Mouse (Mus musculus): ENCODE results near the gene Plod1. TPM values are rescaled to one million over a fixed set of nuclear protein-coding genes. Genes with fewer than 3 reads are reported as not detected.

Plod1 gene
- polyA plus RNA-seq, 1 experiment from 2014 or later: 40.8 TPM

GRCm38 (mm10) chr4:147957141-147957540 is 20.6 kb upstream of the Plod1 start:
- H3K4me1 ChIP-seq: peaks cover 13% of the 10 kb centered on the region
- no peaks in the 10 kb centered on the region for H3K36me3 ChIP-seq
- no peak overlapping the region for H3K4me3 ChIP-seq
- H3K27me3 ChIP-seq (ENCODE audit: insufficient read depth, poor library complexity, severe bottlenecking): no peaks in the 10 kb centered on the region
- no peaks in the 10 kb centered on the region for H3K9me3 ChIP-seq
- DNase-seq (ENCODE audit: low spot score): no peak
- 36% methylated on average over 11 of the region's 11 CpGs for WGBS
- H3K27ac ChIP-seq: no peak overlapping the region

- Histone ChIP-seq H3K4me3 (no peak overlapping the region), H3K27me3 (ENCODE audit: insufficient read depth, poor library complexity, severe bottlenecking) (no peaks in the 10 kb centered on the region), H3K4me1 (no peaks in the 10 kb centered on the region), H3K9me3 (no peaks in the 10 kb centered on the region), H3K36me3 (peaks cover 3% of the 10 kb centered on the region; the same call in 1 of the 2 replicates), H3K27ac (no peak overlapping the region)
- WGBS: 11% methylated on average over 4 of the region's 4 CpGs
- no peak for DNase-seq (ENCODE audit: low spot score)
These were observed 17.0 kb upstream of the Plod1 start for GRCm38 (mm10) chr4:147953590-147953989.

GRCm38 (mm10) chr4:147947511-147947910 is 10.9 kb upstream of the Plod1 start:
- H3K36me3 ChIP-seq: peaks cover 59% of the 10 kb centered on the region

GRCm38 (mm10) chr4:147943005-147943404 is 6.4 kb upstream of the Plod1 start:
- no peak overlapping the region for H3K27ac ChIP-seq
- no peak for DNase-seq (ENCODE audit: low spot score)
- 0 out of 2 replicates have a peak, but pooled peaks cover 3% of the 10 kb centered on the region for H3K27me3 ChIP-seq (ENCODE audit: insufficient read depth, poor library complexity, severe bottlenecking)
- peaks cover 52% of the 10 kb centered on the region for H3K36me3 ChIP-seq
- H3K4me3 ChIP-seq: no peak overlapping the region
- H3K9me3 ChIP-seq: no peaks in the 10 kb centered on the region
- WGBS: 100% methylated on average over 1 of the region's 1 CpGs
- H3K4me1 ChIP-seq: peaks cover 27% of the 10 kb centered on the region

More at GRCm38 (mm10) chr4:147947511-147947910, 10.9 kb upstream of the Plod1 start:
- H3K4me3 ChIP-seq: no peak overlapping the region
- no peaks in the 10 kb centered on the region for H3K9me3 ChIP-seq
- no peaks in the 10 kb centered on the region for H3K27me3 ChIP-seq (ENCODE audit: insufficient read depth, poor library complexity, severe bottlenecking)
- no peak overlapping the region for H3K27ac ChIP-seq
- 67% methylated on average over 2 of the region's 2 CpGs for WGBS
- H3K4me1 ChIP-seq: peaks cover 9% of the 10 kb centered on the region
- no peak for DNase-seq (ENCODE audit: low spot score)

- WGBS: 6% methylated on average over 81 of the region's 88 CpGs
- Histone ChIP-seq H3K27me3 (ENCODE audit: insufficient read depth, poor library complexity, severe bottlenecking) (0 out of 2 replicates have a peak, but pooled peaks cover 4% of the 10 kb centered on the region), H3K4me1 (peaks cover 36% of the 10 kb centered on the region), H3K27ac (peak overlapping the region; percentile 88), H3K4me3 (peak overlapping the region; percentile 100), H3K36me3 (peaks cover 36% of the 10 kb centered on the region), H3K9me3 (no peaks in the 10 kb centered on the region)
- peak; percentile 86 for DNase-seq (ENCODE audit: low spot score)
These were observed 4.8 kb upstream of the Plod1 start for GRCm38 (mm10) chr4:147941045-147942020.

- Histone ChIP-seq H3K27me3 (ENCODE audit: insufficient read depth, poor library complexity, severe bottlenecking) (0 out of 2 replicates have a peak, but pooled peaks cover 4% of the 10 kb centered on the region), H3K36me3 (peaks cover 29% of the 10 kb centered on the region), H3K4me3 (peak within 1 kb of the TSS; percentile 100), H3K4me1 (peaks cover 43% of the 10 kb centered on the region), H3K27ac (peak within 1 kb of the TSS; percentile 88), H3K9me3 (no peaks in the 10 kb centered on the region)
- WGBS: 2% methylated on average over 28 of the region's 35 CpGs
- peak; percentile 97 for DNase-seq (ENCODE audit: low spot score)
These were observed 4.0 kb upstream of the Plod1 start, which contains the start of gene 2510039O18Rik for GRCm38 (mm10) chr4:147940576-147941044. Gene 2510039O18Rik (plus strand): TSS chr4:147940895.

GRCm38 (mm10) chr4:147940111-147940510 is 3.5 kb upstream of the Plod1 start:
- Histone ChIP-seq H3K4me1 (peaks cover 44% of the 10 kb centered on the region), H3K27me3 (ENCODE audit: insufficient read depth, poor library complexity, severe bottlenecking) (0 out of 2 replicates have a peak, but pooled peaks cover 4% of the 10 kb centered on the region), H3K27ac (peak overlapping the region; percentile 88), H3K36me3 (peaks cover 24% of the 10 kb centered on the region), H3K9me3 (no peaks in the 10 kb centered on the region), H3K4me3 (peak overlapping the region; percentile 100)
- DNase-seq (ENCODE audit: low spot score): no peak
- 67% methylated on average over 9 of the region's 9 CpGs for WGBS

GRCm38 (mm10) chr4:147938148-147939096 is 1.9 kb upstream of the Plod1 start:
- Histone ChIP-seq H3K27ac (no peak overlapping the region), H3K9me3 (no peaks in the 10 kb centered on the region), H3K36me3 (peaks cover 7% of the 10 kb centered on the region; the same call in 1 of the 2 replicates), H3K27me3 (ENCODE audit: insufficient read depth, poor library complexity, severe bottlenecking) (0 out of 2 replicates have a peak, but pooled peaks cover 4% of the 10 kb centered on the region), H3K4me1 (peaks cover 60% of the 10 kb centered on the region), H3K4me3 (no peak overlapping the region)
- WGBS: 63% methylated on average over 14 of the region's 14 CpGs
- no peak for DNase-seq (ENCODE audit: low spot score)

- H3K27ac ChIP-seq: no peak overlapping the region
- H3K36me3 ChIP-seq: no peaks in the 10 kb centered on the region
- DNase-seq (ENCODE audit: low spot score): no peak
- H3K9me3 ChIP-seq: no peaks in the 10 kb centered on the region
- H3K4me1 ChIP-seq: peaks cover 58% of the 10 kb centered on the region
- 0 out of 2 replicates have a peak, but pooled peaks cover 4% of the 10 kb centered on the region for H3K27me3 ChIP-seq (ENCODE audit: insufficient read depth, poor library complexity, severe bottlenecking)
- peak overlapping the region; percentile 82; the same call in 1 of the 2 replicates for H3K4me3 ChIP-seq
- WGBS: 39% methylated on average over 5 of the region's 5 CpGs
These were observed 919 bp upstream of the Plod1 start for GRCm38 (mm10) chr4:147937486-147937885.

GRCm38 (mm10) chr4:147937021-147937420 is 454 bp upstream of the Plod1 start:
- Histone ChIP-seq H3K4me3 (peak overlapping the region; percentile 82), H3K4me1 (peaks cover 54% of the 10 kb centered on the region), H3K36me3 (peaks cover 4% of the 10 kb centered on the region; the same call in 1 of the 2 replicates), H3K9me3 (no peaks in the 10 kb centered on the region), H3K27me3 (ENCODE audit: insufficient read depth, poor library complexity, severe bottlenecking) (0 out of 2 replicates have a peak, but pooled peaks cover 4% of the 10 kb centered on the region), H3K27ac (peak overlapping the region; percentile 91)
- 40% methylated on average over 3 of the region's 3 CpGs for WGBS
- DNase-seq (ENCODE audit: low spot score): no peak

GRCm38 (mm10) chr4:147935904-147936303 is 663 bp downstream of the Plod1 start:
- H3K4me1 ChIP-seq: peaks cover 44% of the 10 kb centered on the region
- peak overlapping the region; percentile 91 for H3K27ac ChIP-seq
- no peak for DNase-seq (ENCODE audit: low spot score)

GRCm38 (mm10) chr4:147934611-147935010 is 2.0 kb downstream of the Plod1 start:
- no peak overlapping the region for H3K4me3 ChIP-seq
- 80% methylated on average over 4 of the region's 4 CpGs for WGBS
- H3K36me3 ChIP-seq: peaks cover 26% of the 10 kb centered on the region
- H3K9me3 ChIP-seq: no peaks in the 10 kb centered on the region
- peaks cover 41% of the 10 kb centered on the region for H3K4me1 ChIP-seq
- DNase-seq (ENCODE audit: low spot score): no peak
- no peak overlapping the region for H3K27ac ChIP-seq
- H3K27me3 ChIP-seq (ENCODE audit: insufficient read depth, poor library complexity, severe bottlenecking): 0 out of 2 replicates have a peak, but pooled peaks cover 4% of the 10 kb centered on the region

More at GRCm38 (mm10) chr4:147935904-147936303, 663 bp downstream of the Plod1 start:
- H3K4me3 ChIP-seq: peak overlapping the region; percentile 82
- H3K27me3 ChIP-seq (ENCODE audit: insufficient read depth, poor library complexity, severe bottlenecking): 0 out of 2 replicates have a peak, but pooled peaks cover 4% of the 10 kb centered on the region
- WGBS: 17% methylated on average over 9 of the region's 9 CpGs
- no peaks in the 10 kb centered on the region for H3K9me3 ChIP-seq
- peaks cover 13% of the 10 kb centered on the region for H3K36me3 ChIP-seq

Data from heart, embryonic 10.5 days (tissue).